Mouse (Mus musculus): ENCODE measurements around the gene Zfp748.
A peak's percentile ranks its signal among the peaks of the same experiment; 100 is the strongest.

Zfp748 gene

DNA sequence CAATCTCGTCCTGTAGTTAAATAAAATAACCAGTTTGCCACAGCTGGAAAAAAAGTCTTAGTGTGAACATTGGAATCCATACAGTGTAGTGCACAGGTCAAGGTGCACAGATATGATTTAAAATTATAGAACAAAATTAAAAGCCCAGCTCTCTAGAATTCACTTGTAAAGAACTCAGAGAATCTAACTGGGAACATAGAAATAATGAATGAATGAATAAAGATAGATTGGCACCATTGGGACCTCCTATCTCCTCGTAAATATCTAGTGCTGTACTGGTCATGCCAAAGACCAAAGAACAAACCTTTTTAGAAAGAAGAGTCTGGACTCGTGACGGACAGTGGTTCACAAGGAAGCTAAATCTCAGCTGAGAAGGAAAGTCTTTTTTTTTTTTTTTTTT is at the start of gene Zfp748:
Zfp748 (minus strand) TSS at position 101 of the 400 bp plus-strand sequence.
- DNase-seq = no peak

DNA sequence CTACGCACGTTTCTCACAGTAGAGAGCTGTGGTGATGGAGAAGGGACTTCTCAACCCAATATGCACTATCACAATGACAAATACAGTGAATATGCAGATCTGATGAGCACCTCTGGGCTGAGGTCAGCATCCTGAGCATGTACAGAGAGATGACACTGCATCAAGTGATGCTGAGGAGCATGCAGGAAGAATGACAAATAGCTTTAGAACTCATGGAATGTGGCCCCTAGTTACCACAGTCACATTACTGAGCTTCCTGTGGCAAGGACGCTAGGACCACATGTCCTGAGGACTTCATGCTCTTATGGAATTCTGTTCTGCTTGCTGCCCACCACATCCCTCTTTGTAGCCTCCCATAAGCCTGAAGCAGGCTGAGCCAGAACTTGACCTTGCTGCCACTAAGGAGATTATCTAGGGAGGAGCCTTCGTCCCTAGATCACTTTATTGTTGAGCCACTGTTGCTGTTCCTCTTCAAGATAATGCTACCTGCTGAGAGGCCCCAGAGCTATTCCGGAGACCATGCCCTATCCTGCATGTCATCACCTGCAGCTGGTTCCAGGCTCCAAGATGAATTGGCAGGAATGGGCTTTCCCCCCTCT is 19.1 kb upstream of the Zfp748 start:
- no peak for DNase-seq

DNA sequence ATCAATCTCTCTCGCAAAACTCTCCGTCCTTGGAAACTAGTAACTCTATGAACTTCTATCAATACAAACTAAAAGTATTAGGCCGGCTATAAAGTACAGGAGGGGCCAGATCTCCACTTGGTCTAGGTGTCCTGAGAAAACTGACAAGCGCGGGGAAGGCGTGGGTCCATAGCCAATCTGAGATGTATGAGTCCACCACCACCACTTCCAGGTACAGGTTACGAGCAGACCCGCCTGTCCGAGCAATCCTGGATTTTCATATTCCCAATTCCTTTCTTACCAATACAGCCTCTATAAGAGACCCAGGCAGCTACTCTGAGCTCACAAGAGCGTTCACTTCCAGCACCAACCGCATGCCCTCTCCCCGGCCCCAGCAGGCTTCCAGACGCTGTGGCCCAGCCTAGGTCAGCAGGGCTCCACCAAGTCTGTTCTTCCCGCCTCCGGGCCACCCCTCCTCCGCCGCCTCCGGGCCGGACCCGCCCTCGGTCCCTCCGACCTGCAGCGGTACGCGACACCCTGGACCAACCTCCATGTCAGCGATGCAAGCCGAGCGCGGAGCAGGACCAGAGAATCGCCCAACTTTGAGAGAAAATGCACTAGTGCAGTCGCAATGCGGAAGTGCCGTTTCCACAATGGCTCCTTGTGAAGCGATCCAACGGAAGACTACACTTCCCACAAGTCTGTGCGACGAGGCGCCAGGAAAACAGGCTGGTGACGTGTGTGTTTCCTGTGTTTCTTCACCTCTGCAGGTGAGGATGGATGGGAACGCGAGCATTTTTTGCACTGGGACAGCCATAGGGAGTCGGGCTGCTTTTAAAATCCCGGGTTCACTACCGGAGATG is 904 bp downstream of the Zfp748 start:
- peak; percentile 90 to 93 for DNase-seq

DNA sequence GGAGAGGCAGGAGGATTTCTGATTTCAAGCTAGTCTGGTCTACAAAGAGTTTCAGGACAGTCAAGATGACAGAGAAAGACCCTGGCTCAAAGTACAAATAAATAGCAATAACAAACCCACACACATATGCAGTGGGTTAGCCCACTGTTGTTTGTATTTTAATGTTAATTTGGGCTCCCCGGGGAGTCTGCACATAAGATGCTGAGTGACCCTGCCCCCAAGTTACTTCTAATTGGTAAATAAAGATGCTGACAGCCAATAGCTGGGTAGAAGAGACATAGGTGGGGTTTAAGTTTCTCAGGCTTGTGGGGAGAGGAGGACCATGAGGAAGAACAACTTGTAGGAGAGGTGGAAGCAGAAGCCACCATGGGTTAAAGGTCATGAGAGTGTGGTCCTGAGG is 7.7 kb downstream of the Zfp748 start:
- no peak for DNase-seq

DNA sequence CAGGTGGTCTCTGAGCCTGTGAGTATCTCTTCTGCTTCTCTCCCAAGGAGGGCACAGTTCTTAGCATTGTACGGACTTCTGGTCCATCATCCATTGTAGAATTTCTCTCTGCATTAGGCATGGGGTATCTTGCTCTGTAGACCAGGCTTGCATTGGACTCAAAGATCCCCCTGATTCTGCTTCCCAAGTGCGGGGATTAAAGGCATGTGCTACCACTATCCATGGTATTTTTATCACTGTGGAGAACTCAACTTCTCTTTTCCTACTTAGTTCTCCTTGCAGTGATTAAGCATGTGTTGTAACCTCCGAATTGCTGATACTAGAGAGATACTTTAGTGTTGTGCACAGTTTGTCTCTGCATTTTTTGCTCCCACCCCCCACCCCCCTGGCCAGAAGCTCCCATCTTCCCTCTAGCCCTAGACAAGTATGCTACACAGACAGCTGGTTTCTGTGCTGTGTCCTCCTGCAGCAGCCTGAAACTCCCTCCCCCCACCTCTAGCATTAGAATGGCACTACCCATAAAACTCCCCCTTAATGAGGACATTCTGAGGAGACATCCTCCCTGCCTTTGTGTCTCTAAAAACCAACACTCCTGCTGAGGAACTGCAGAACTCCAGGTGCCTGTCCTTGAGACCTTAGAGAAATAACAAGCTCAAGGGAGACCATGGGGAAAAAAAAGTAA is 26.4 kb downstream of the Zfp748 start:
- no peak for DNase-seq

DNA sequence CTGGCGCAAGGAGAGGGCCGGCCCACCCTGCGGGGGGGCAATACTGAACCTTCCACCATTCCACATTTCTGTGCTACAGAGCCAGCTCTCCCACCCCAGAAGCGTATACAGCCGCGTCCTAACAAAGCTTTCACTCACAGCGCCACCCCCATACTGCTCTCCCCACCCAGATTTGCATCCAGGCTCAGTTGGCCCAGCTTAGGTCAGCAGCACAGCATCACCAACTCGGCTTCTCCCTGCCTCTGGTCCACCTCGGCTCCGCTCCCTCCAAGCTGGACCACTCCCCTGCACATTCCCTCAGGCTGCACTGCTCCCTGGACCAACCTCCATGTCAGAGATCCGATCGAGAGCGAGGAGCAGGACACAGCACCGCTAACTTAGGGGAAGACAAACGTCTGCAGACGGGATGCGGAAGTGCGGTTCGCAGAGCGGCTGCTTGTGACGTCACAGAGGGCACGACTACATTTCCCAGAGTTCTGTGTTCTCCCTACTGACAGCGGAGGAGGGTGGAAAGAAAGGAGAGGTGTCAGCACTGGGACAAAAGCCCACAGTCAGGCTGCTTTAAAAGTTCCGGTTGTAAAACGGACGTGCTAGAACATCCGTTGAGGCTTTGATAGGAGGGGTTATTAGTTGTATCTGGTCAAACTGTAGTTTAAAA is 27.7 kb downstream of the Zfp748 start, which contains the start of the genes Gm26965 and Zfp87:
Gm26965 (minus strand) TSS at position 399 of the 658 bp plus-strand sequence.
Zfp87 (minus strand) TSS at position 425 of the 658 bp plus-strand sequence.
- peak; percentile 95 to 96 for DNase-seq

DNA sequence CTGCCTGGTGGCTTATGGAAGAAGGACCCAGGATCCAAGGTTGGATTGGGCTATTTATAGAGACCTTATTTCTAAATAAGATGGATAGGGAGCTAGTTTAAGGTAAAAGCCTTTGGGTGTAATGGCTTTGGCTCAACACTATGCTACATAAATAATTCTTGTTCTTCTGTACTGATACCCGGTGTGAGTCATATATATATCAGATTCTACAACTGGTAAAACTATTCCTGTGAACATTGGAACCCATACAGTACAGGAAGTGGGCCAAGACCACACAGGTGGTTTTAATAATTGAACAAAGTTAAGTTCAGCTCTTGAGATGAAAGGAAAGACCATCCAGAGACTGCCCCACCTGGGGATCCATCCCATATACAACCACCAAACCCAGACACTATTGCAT is 52.7 kb downstream of the Zfp748 start:
- no peak for DNase-seq

DNA sequence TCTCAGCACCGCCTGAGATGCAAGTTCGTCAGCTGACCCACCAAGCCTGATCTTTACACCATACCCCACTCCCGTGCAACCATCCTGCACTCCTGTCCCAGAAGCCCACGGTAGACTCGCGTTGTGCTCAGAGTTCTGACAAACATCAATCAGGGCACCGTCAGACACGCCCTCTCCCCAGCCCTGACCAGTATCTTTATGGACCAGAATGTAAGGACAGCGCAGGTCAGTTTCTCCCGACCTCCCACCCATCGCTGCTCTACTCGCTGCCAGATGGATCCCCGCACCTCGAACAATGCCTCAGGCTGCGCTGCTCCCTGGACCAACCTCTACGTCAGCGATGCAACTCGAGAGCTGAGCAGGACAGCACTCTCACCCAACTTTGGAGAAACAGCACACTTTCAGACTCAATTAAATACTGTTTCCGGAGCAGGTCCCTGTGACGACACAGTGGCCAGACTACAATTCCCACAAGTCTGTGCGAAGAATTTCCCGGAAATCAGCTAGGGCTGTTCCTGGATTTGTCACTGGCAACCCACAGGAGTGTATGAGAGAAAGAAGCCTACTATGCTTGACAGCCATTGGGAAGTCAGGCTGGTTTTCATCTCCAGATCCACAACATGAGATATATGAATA is 53.4 kb downstream of the Zfp748 start, which contains the start of gene Zfp58:
Zfp58 (minus strand) TSS at position 472 of the 636 bp plus-strand sequence.
- peak; percentile 89 to 91 for DNase-seq

DNA sequence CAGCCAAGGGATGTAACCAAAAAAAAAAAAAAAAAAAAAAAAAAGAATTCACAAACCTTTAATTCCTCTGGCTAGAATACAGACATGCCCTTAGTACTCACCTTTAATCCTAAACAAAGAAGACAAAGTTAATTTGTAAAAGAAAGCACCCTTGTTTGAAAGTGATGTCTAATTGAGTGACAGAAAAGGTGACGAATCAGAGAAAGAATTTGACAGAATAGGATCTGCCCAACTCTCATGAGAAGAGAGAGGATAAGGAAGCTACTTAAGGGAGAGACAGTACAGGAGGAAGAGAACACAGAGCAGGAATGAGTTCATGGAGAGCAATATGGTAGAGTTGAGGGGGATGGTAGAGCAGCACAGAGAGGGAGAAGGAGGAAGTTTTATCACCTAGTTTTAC is 58.0 kb downstream of the Zfp748 start:
- no peak for DNase-seq

Measured in lung, adult 18-20 months (tissue).